Mouse (Mus musculus): ENCODE results near the gene Gm3415. TPM values are rescaled to one million over a fixed set of nuclear protein-coding genes. Genes with fewer than 3 reads are reported as not detected.

Gm3415 gene
- polyA plus RNA-seq, 1 experiment = not detected

DNA sequence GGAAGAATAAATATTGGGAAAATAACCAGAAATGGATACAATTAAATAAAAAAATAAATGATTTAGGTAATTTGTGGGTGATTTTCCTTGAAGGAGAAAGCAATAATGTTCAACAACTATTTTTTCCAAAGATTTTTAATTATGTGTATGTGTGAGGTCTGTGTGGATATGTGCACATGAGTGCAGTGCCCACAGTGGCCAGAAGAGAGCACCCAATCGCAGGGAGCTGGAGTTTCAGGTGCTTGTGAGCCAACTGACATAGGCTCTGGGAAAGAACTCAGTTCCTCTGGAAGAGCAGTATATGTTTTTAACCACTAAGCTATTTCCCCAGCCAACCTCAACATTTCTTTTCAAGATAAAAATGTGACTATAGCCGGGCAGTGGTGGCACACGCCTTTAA, 20.7 kb downstream of the Gm3415 start:
- TF ChIP-seq CTCF (IDR thresholded peaks at IDR 0.05; ENCODE audit: borderline replicate concordance, insufficient read depth, low read depth, low read length) (no peak), POLR2A (IDR thresholded peaks at IDR 0.05; ENCODE audit: borderline replicate concordance, insufficient read depth, low read length) (no peak)
- Histone ChIP-seq H3K27me3 (ENCODE audit: control insufficient read depth, insufficient read depth, low read length) (no peaks in the 10 kb centered on the region; the same call in 1 of the 2 replicates), H3K27ac (ENCODE audit: insufficient read depth, low read length) (no peak overlapping the region), H3K4me3 (replicated peaks; ENCODE audit: insufficient read depth, low read depth, low read length) (no peak overlapping the region), H3K4me1 (ENCODE audit: control insufficient read depth, insufficient read depth, low read length) (no peaks in the 10 kb centered on the region)
- WGBS = 85% methylated on average over 3 of the region's 3 CpGs
- DNase-seq = no peak

DNA sequence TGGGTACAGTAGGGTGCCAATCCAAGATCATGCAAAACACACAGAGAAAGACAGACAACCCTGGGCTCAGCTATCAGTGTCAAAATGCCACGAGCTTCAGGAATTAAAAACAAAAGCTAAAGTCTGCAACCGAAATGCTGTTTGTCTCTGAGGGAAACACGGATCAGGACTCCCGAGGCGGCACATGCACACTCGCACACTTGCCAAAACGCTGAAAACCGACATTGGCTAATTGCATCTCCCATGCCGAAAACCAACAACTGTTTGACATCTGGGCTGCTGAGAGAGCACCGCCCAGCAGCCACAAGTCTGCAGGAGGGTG, 28.2 kb downstream of the Gm3415 start:
- WGBS = under 1% methylated on average over 10 of the region's 10 CpGs
- no peak for DNase-seq
- Histone ChIP-seq H3K27ac (ENCODE audit: insufficient read depth, low read length) (no peak overlapping the region), H3K4me1 (ENCODE audit: control insufficient read depth, insufficient read depth, low read length) (no peaks in the 10 kb centered on the region), H3K27me3 (ENCODE audit: control insufficient read depth, insufficient read depth, low read length) (no peaks in the 10 kb centered on the region; the same call in 1 of the 2 replicates), H3K4me3 (replicated peaks; ENCODE audit: insufficient read depth, low read depth, low read length) (peak overlapping the region; percentile 43)
- TF ChIP-seq POLR2A (IDR thresholded peaks at IDR 0.05; ENCODE audit: borderline replicate concordance, insufficient read depth, low read length) = no peak
- TF ChIP-seq CTCF (IDR thresholded peaks at IDR 0.05; ENCODE audit: borderline replicate concordance, insufficient read depth, low read depth, low read length) = no peak

DNA sequence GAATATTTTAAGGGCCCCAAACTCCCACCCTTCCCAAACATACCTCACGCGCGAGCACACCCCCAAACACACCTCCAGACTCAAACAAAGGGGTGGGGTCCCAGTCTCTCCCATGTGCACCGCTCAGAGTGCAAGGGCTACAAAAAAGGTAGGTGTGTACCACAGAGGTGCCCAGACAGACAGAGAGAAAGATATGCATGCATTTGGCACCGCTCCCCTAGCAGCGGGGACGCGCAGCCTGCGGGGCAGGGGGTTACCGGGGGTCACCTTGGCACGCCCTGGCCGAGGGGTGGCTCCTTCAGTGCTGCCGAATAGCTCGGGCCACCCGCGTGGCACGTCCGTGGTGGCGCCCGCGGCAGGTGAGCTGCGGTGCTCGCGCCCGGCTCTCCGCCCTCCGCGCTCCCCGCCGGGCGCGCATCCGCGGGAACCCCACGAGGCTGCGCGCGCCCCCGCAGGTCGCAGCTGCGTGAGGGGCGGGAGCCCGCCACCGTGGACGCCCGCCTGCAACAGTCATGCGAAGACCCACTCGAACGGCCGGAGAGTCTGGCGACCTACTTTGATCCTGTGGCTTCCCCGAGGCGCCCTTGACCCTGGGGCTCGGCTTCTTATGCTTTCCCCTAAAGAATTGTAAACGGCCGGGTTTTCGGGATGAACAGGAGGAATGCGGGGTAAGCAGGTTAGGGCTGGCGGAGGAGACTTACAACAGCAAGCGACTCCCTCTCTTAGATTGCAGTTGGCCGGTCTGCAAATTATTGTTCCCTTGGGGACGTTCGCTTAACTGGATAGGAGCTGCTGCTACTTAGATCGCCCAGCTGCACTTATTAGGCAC, 28.8 kb downstream of the Gm3415 start, which contains the start of gene Gpr12:
Gene Gpr12, minus strand, starts transcription at position 762 of the 829 bp plus-strand sequence.
- Histone ChIP-seq H3K27me3 (ENCODE audit: control insufficient read depth, insufficient read depth, low read length) (no peaks in the 10 kb centered on the region; the same call in 1 of the 2 replicates), H3K27ac (ENCODE audit: insufficient read depth, low read length) (no peak within 1 kb of the TSS), H3K4me1 (ENCODE audit: control insufficient read depth, insufficient read depth, low read length) (no peaks in the 10 kb centered on the region), H3K4me3 (replicated peaks; ENCODE audit: insufficient read depth, low read depth, low read length) (peak within 1 kb of the TSS; percentile 43)
- WGBS = under 1% methylated on average over 64 of the region's 64 CpGs
- peak; percentile 10 to 17 for DNase-seq
- TF ChIP-seq POLR2A (IDR thresholded peaks at IDR 0.05; ENCODE audit: borderline replicate concordance, insufficient read depth, low read length) (no peak), CTCF (IDR thresholded peaks at IDR 0.05; ENCODE audit: borderline replicate concordance, insufficient read depth, low read depth, low read length) (no peak)

DNA sequence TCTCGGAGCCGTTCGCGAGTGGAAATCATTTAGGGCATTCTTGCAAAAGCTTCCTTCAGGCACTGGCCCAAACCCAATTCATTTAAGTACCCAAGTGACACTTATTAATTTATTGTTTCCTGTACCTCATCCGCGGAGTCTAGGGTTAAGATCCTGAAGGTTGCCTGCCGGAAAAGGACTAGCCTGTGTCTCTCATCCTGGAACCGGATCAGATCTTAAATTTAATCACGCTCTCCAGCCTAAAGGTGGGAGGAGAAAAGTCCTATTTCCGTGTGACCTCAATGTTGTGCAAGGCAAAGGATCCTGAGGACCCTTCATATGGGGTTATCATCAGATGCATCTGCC, 29.3 kb downstream of the Gm3415 start:
- H3K27me3 ChIP-seq (ENCODE audit: control insufficient read depth, insufficient read depth, low read length) = no peaks in the 10 kb centered on the region; the same call in 1 of the 2 replicates
- no peak for TF ChIP-seq CTCF (IDR thresholded peaks at IDR 0.05; ENCODE audit: borderline replicate concordance, insufficient read depth, low read depth, low read length)
- no peak for TF ChIP-seq POLR2A (IDR thresholded peaks at IDR 0.05; ENCODE audit: borderline replicate concordance, insufficient read depth, low read length)
- no peak overlapping the region for H3K27ac ChIP-seq (ENCODE audit: insufficient read depth, low read length)
- peak in 1 of 2 experiments; percentile 10 for DNase-seq
- H3K4me1 ChIP-seq (ENCODE audit: control insufficient read depth, insufficient read depth, low read length) = no peaks in the 10 kb centered on the region
- 6% methylated on average over 10 of the region's 10 CpGs for WGBS
- peak overlapping the region; percentile 37 for H3K4me3 ChIP-seq (replicated peaks; ENCODE audit: insufficient read depth, low read depth, low read length)

DNA sequence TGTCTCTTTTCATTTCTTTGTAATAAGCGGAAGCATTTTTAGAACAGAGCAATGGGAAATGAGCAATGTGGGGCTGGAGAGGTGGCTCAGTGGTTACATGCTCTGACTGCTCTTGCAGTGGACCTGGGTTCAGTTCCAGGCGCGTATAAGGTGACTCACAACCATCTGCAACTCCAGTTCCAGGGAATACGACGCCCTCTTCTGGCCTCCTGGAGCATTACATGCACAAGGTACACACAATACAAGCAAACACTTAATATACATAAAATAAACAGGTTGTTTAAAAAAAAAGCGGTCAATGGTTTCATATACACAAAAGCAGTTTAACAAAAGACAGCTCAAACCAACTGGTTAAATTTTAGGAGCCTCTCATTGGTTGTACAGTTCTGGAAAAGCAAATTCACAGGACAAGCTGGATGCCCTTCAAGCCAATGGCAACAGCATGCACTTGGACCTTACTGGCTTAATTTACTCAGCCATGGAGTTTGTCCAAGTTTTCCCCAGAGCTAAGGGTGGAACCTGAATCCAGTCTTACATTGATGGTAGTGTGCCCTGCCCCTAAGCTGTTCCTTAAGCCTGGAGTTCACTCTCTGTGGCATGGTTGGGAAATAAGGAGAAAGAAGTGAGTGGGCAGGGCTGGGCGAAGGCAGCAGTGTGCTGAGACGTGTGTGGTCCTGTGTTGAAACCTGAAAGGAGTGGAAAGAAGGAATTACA, 30.6 kb downstream of the Gm3415 start:
- Histone ChIP-seq H3K27me3 (ENCODE audit: control insufficient read depth, insufficient read depth, low read length) (no peaks in the 10 kb centered on the region), H3K4me3 (replicated peaks; ENCODE audit: insufficient read depth, low read depth, low read length) (no peak overlapping the region), H3K27ac (ENCODE audit: insufficient read depth, low read length) (no peak overlapping the region), H3K4me1 (ENCODE audit: control insufficient read depth, insufficient read depth, low read length) (no peaks in the 10 kb centered on the region)
- DNase-seq = no peak
- no peak for TF ChIP-seq CTCF (IDR thresholded peaks at IDR 0.05; ENCODE audit: borderline replicate concordance, insufficient read depth, low read depth, low read length)
- no peak for TF ChIP-seq POLR2A (IDR thresholded peaks at IDR 0.05; ENCODE audit: borderline replicate concordance, insufficient read depth, low read length)
- WGBS = 69% methylated on average over 8 of the region's 8 CpGs

DNA sequence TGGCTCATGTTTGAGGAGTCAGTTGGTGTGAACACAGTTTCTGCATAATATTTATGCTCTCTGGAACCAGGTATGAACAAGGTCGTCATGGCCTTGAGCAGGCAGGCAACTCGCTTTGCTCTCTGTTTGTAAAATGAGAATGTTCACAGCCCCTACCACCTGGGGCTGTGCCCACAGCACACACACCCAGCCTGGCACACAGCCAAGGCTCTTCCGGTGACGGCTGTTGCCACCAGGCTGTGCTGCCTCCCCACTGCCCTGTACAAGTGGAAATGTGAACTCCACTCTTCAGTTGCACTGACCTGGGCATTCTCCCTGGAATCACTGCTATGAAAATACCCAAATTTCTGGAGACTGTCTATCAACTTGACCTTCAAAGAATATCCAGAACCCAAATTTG, 35.1 kb downstream of the Gm3415 start:
- DNase-seq = no peak
- H3K4me3 ChIP-seq (replicated peaks; ENCODE audit: insufficient read depth, low read depth, low read length) = no peak overlapping the region
- no peaks in the 10 kb centered on the region for H3K4me1 ChIP-seq (ENCODE audit: control insufficient read depth, insufficient read depth, low read length)
- no peak overlapping the region for H3K27ac ChIP-seq (ENCODE audit: insufficient read depth, low read length)
- TF ChIP-seq POLR2A (IDR thresholded peaks at IDR 0.05; ENCODE audit: borderline replicate concordance, insufficient read depth, low read length) (no peak), CTCF (IDR thresholded peaks at IDR 0.05; ENCODE audit: borderline replicate concordance, insufficient read depth, low read depth, low read length) (no peak)
- WGBS = 7% methylated on average over 4 of the region's 4 CpGs
- H3K27me3 ChIP-seq (ENCODE audit: control insufficient read depth, insufficient read depth, low read length) = no peaks in the 10 kb centered on the region

DNA sequence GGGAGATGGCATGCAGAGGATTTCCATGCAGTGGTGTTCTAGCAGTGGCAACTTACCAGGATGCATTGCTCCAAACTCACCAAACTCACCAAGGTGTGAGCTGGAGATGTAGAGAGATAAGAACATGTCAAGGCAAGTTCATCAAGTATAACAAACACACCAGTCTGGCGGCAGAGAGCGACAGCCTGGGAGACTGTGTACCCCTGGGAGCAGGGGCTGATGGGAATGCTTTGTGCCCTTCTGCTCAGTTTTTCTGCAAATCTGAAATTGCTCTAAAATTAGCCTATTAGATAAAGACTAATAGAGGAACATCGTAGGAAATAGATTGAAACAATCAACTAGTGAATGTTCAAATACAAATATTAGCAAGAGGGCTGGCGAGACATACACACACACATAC, 35.7 kb downstream of the Gm3415 start:
- no peak overlapping the region for H3K27ac ChIP-seq (ENCODE audit: insufficient read depth, low read length)
- no peak for DNase-seq
- TF ChIP-seq CTCF (IDR thresholded peaks at IDR 0.05; ENCODE audit: borderline replicate concordance, insufficient read depth, low read depth, low read length) (no peak), POLR2A (IDR thresholded peaks at IDR 0.05; ENCODE audit: borderline replicate concordance, insufficient read depth, low read length) (no peak)
- no peaks in the 10 kb centered on the region for H3K27me3 ChIP-seq (ENCODE audit: control insufficient read depth, insufficient read depth, low read length)
- WGBS = 86% methylated on average over 4 of the region's 4 CpGs
- no peak overlapping the region for H3K4me3 ChIP-seq (replicated peaks; ENCODE audit: insufficient read depth, low read depth, low read length)
- H3K4me1 ChIP-seq (ENCODE audit: control insufficient read depth, insufficient read depth, low read length) = no peaks in the 10 kb centered on the region

DNA sequence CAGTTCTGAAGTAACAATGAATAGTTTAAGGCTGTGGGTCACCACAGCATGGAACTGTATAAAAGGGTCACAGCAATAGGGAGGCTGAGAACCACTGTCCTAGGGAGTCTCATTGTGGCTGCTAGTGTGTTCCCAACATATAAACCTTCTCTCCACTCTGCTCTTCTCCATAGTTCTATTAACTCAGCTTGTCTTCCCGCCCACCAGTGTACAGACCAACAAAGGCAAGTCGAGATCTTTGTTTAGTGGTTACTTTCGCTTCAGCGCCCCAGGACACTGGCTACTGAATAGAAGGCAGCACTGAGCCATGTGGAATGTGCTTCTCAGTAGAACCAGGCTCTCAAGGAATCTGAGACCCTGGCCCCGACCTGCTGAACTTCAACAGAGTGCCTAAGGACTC, 36.6 kb downstream of the Gm3415 start:
- TF ChIP-seq CTCF (IDR thresholded peaks at IDR 0.05; ENCODE audit: borderline replicate concordance, insufficient read depth, low read depth, low read length) (no peak), POLR2A (IDR thresholded peaks at IDR 0.05; ENCODE audit: borderline replicate concordance, insufficient read depth, low read length) (no peak)
- Histone ChIP-seq H3K4me1 (ENCODE audit: control insufficient read depth, insufficient read depth, low read length) (no peaks in the 10 kb centered on the region), H3K27ac (ENCODE audit: insufficient read depth, low read length) (no peak overlapping the region), H3K4me3 (replicated peaks; ENCODE audit: insufficient read depth, low read depth, low read length) (no peak overlapping the region), H3K27me3 (ENCODE audit: control insufficient read depth, insufficient read depth, low read length) (no peaks in the 10 kb centered on the region)
- WGBS = 16% methylated on average over 5 of the region's 5 CpGs
- DNase-seq = no peak

All from cerebellum, adult 2 months (tissue).